Mouse (Mus musculus): ENCODE data around the gene Sfswap.

GRCm38 (mm10) chr5:129578201-129578600 lies 77.2 kb downstream of the Sfswap start:
- TF ChIP-seq POLR2A (IDR thresholded peaks at IDR 0.05; ENCODE audit: extremely low read depth, insufficient read depth, low read length) (no peak), CTCF (IDR thresholded peaks at IDR 0.05; ENCODE audit: low read depth, low read length) (no peak)

Measured in liver, adult 2 months (tissue).